Mouse (Mus musculus) neural tube, embryonic 13.5 days (tissue): ENCODE data around the gene Iqck. TPM values are rescaled to one million over a fixed set of nuclear protein-coding genes. Genes with fewer than 3 reads are reported as not detected.

Experiments
- ATAC-seq: fragments of 200-750 bp; cut with Nextera tagmentation; 2 replicates; pipeline ENCODE4 v1.8.0; 2017; ENCODE audit warnings: low read depth, mild to moderate bottlenecking, moderate TSS enrichment, moderate library complexity
- H3K27ac ChIP-seq: fragments of 300-500 bp; sonication (generic); replicated peaks from 2 replicates; pipeline ENCODE4 v1.5.1; 2015; ENCODE audit warnings: moderate library complexity, mild to moderate bottlenecking, inconsistent platforms
- H3K27me3 ChIP-seq: fragments of 300-500 bp; sonication (generic); 2 replicates; pipeline ENCODE4 v1.6.1; 2015; ENCODE audit warnings: mild to moderate bottlenecking, inconsistent platforms
- H3K36me3 ChIP-seq: fragments of 300-500 bp; sonication (generic); 2 replicates; pipeline ENCODE4 v1.6.1; 2015; ENCODE audit warnings: mild to moderate bottlenecking, inconsistent platforms
- H3K4me1 ChIP-seq: fragments of 300-500 bp; sonication (generic); replicated peaks from 2 replicates; pipeline ENCODE4 v1.6.1; 2015; ENCODE audit warnings: inconsistent platforms
- H3K4me2 ChIP-seq: fragments of 300-500 bp; sonication (generic); 2 replicates; pipeline ENCODE4 v1.6.1; 2015; ENCODE audit warnings: inconsistent platforms, mild to moderate bottlenecking, moderate library complexity
- H3K4me3 ChIP-seq: fragments of 300-500 bp; sonication (generic); 2 replicates; pipeline ENCODE4 v1.5.1; 2015; ENCODE audit warnings: mild to moderate bottlenecking, inconsistent platforms
- H3K9ac ChIP-seq: fragments of 300-500 bp; sonication (generic); 2 replicates; pipeline ENCODE4 v1.6.1; 2015; ENCODE audit warnings: moderate library complexity, mild to moderate bottlenecking, inconsistent platforms
- H3K9me3 ChIP-seq: fragments of 300-500 bp; sonication (generic); 2 replicates; pipeline ENCODE4 v1.6.1; 2016; ENCODE audit warnings: inconsistent platforms
- WGBS: fragments of 180-500 bp; shearing (Covaris S2); methylation state at CpG from one replicate; pipeline ENCODE4 v1.1.7; 2015; 5-methylcytosine and 5-hydroxymethylcytosine counted together
- polyA plus RNA-seq: library from polyadenylated mRNA; unstranded; fragments of >200 nt; fragmentation: Nextera tagmentation; extraction: Ambion mirVana; gene quantifications from 2 replicates; pipeline ENCODE4 v1.2.1, GENCODE M21; 2015

Iqck gene
- polyA plus RNA-seq, 1 experiment from 2014 or later, result 3.8 TPM

- Histone ChIP-seq H3K9me3 (no peaks in the 10 kb centered on the region), H3K4me1 (peaks cover 14% of the 10 kb centered on the region; the same call in 1 of the 2 replicates), H3K36me3 (peaks cover 59% of the 10 kb centered on the region), H3K4me3 (no peak overlapping the region), H3K4me2 (no peak overlapping the region), H3K27ac (no peak overlapping the region), H3K27me3 (no peaks in the 10 kb centered on the region), H3K9ac (no peak overlapping the region)
- WGBS, result 54% methylated on average over 5 of the region's 5 CpGs
- ATAC-seq, result peak; percentile 32; the same call in 1 of the 2 replicates
Measured at GRCm38 (mm10) chr7:118827975-118828416, 27.6 kb upstream of the Iqck start.

GRCm38 (mm10) chr7:118837901-118838300 lies 17.7 kb upstream of the Iqck start:
- Histone ChIP-seq H3K36me3 (peaks cover 99% of the 10 kb centered on the region), H3K4me2 (no peak overlapping the region), H3K27me3 (no peaks in the 10 kb centered on the region), H3K9me3 (no peaks in the 10 kb centered on the region; the same call in 1 of the 2 replicates), H3K9ac (no peak overlapping the region), H3K4me3 (no peak overlapping the region), H3K27ac (no peak overlapping the region), H3K4me1 (peaks cover 6% of the 10 kb centered on the region; the same call in 1 of the 2 replicates)
- no peak for ATAC-seq
- WGBS, result 89% methylated on average over 5 of the region's 5 CpGs

- H3K4me2 ChIP-seq, result no peak overlapping the region
- peaks cover 6% of the 10 kb centered on the region; the same call in 1 of the 2 replicates for H3K4me1 ChIP-seq
- H3K27me3 ChIP-seq, result no peaks in the 10 kb centered on the region
- H3K9ac ChIP-seq, result no peak overlapping the region
- ATAC-seq, result peak; percentile 60
- 72% methylated on average over 8 of the region's 8 CpGs for WGBS
- no peak overlapping the region for H3K4me3 ChIP-seq
- peaks cover 99% of the 10 kb centered on the region for H3K36me3 ChIP-seq
- H3K9me3 ChIP-seq, result no peaks in the 10 kb centered on the region; the same call in 1 of the 2 replicates
- H3K27ac ChIP-seq, result no peak overlapping the region; the same call in 1 of the 2 replicates
Measured at GRCm38 (mm10) chr7:118841030-118841745, 14.4 kb upstream of the Iqck start.

- WGBS, result 63% methylated on average over 1 of the region's 1 CpGs
- no peak overlapping the region for H3K27ac ChIP-seq
- peak; percentile 45; the same call in 1 of the 2 replicates for ATAC-seq
Measured at GRCm38 (mm10) chr7:118841796-118842195, 13.8 kb upstream of the Iqck start.

GRCm38 (mm10) chr7:118842938-118843337 lies 12.6 kb upstream of the Iqck start:
- no peak for ATAC-seq
- Histone ChIP-seq H3K27ac (no peak overlapping the region), H3K36me3 (peaks cover 99% of the 10 kb centered on the region), H3K4me2 (no peak overlapping the region), H3K9ac (no peak overlapping the region), H3K9me3 (no peaks in the 10 kb centered on the region; the same call in 1 of the 2 replicates), H3K27me3 (no peaks in the 10 kb centered on the region), H3K4me1 (peaks cover 6% of the 10 kb centered on the region; the same call in 1 of the 2 replicates), H3K4me3 (no peak overlapping the region)
- WGBS, result 89% methylated on average over 4 of the region's 4 CpGs

More at GRCm38 (mm10) chr7:118841796-118842195, 13.8 kb upstream of the Iqck start:
- Histone ChIP-seq H3K36me3 (peaks cover 99% of the 10 kb centered on the region), H3K4me3 (no peak overlapping the region), H3K9ac (no peak overlapping the region), H3K4me1 (peaks cover 6% of the 10 kb centered on the region; the same call in 1 of the 2 replicates), H3K27me3 (no peaks in the 10 kb centered on the region), H3K9me3 (no peaks in the 10 kb centered on the region; the same call in 1 of the 2 replicates), H3K4me2 (no peak overlapping the region)

GRCm38 (mm10) chr7:118845141-118845540 lies 10.4 kb upstream of the Iqck start:
- no peaks in the 10 kb centered on the region for H3K27me3 ChIP-seq
- no peak overlapping the region for H3K9ac ChIP-seq
- no peak overlapping the region for H3K4me2 ChIP-seq
- no peak overlapping the region for H3K4me3 ChIP-seq
- 91% methylated on average over 5 of the region's 5 CpGs for WGBS
- H3K27ac ChIP-seq, result no peak overlapping the region
- no peaks in the 10 kb centered on the region for H3K9me3 ChIP-seq
- peaks cover 6% of the 10 kb centered on the region; the same call in 1 of the 2 replicates for H3K4me1 ChIP-seq
- peaks cover 99% of the 10 kb centered on the region for H3K36me3 ChIP-seq
- no peak for ATAC-seq

GRCm38 (mm10) chr7:118846329-118846728 lies 9.2 kb upstream of the Iqck start:
- no peak overlapping the region for H3K9ac ChIP-seq
- WGBS, result 96% methylated on average over 4 of the region's 4 CpGs
- no peaks in the 10 kb centered on the region for H3K9me3 ChIP-seq
- H3K4me3 ChIP-seq, result no peak overlapping the region
- no peak for ATAC-seq
- no peak overlapping the region for H3K4me2 ChIP-seq
- H3K27me3 ChIP-seq, result no peaks in the 10 kb centered on the region
- no peak overlapping the region for H3K27ac ChIP-seq
- peaks cover 99% of the 10 kb centered on the region for H3K36me3 ChIP-seq
- 0 out of 2 replicates have a peak, but pooled peaks cover 3% of the 10 kb centered on the region for H3K4me1 ChIP-seq

GRCm38 (mm10) chr7:118848796-118849195 lies 6.8 kb upstream of the Iqck start:
- WGBS, result 87% methylated on average over 10 of the region's 10 CpGs
- Histone ChIP-seq H3K4me2 (no peak overlapping the region), H3K27me3 (no peaks in the 10 kb centered on the region), H3K36me3 (peaks cover 98% of the 10 kb centered on the region), H3K9ac (no peak overlapping the region), H3K9me3 (no peaks in the 10 kb centered on the region), H3K4me1 (peaks cover 6% of the 10 kb centered on the region; the same call in 1 of the 2 replicates), H3K4me3 (no peak overlapping the region), H3K27ac (no peak overlapping the region)
- no peak for ATAC-seq

- Histone ChIP-seq H3K4me2 (no peak overlapping the region), H3K36me3 (peaks cover 92% of the 10 kb centered on the region), H3K27me3 (no peaks in the 10 kb centered on the region), H3K9me3 (no peaks in the 10 kb centered on the region), H3K27ac (no peak overlapping the region), H3K4me1 (peaks cover 15% of the 10 kb centered on the region), H3K9ac (no peak overlapping the region), H3K4me3 (no peak overlapping the region)
- ATAC-seq, result 0 out of 2 replicates have a peak, but pooled peaks have one; percentile 15
- 90% methylated on average over 5 of the region's 5 CpGs for WGBS
Measured at GRCm38 (mm10) chr7:118849543-118850250, 5.9 kb upstream of the Iqck start.

GRCm38 (mm10) chr7:118850676-118851290 lies 4.8 kb upstream of the Iqck start:
- Histone ChIP-seq H3K27me3 (no peaks in the 10 kb centered on the region), H3K27ac (no peak overlapping the region), H3K9ac (no peak overlapping the region), H3K36me3 (peaks cover 81% of the 10 kb centered on the region), H3K4me1 (peaks cover 20% of the 10 kb centered on the region), H3K9me3 (no peaks in the 10 kb centered on the region), H3K4me2 (no peak overlapping the region), H3K4me3 (no peak overlapping the region)
- ATAC-seq, result no peak
- WGBS, result 76% methylated on average over 9 of the region's 9 CpGs

- no peak overlapping the region for H3K4me2 ChIP-seq
- H3K27ac ChIP-seq, result no peak overlapping the region
- 94% methylated on average over 7 of the region's 7 CpGs for WGBS
- no peak overlapping the region for H3K9ac ChIP-seq
- no peaks in the 10 kb centered on the region for H3K27me3 ChIP-seq
- peaks cover 25% of the 10 kb centered on the region for H3K4me1 ChIP-seq
- no peak for ATAC-seq
- H3K9me3 ChIP-seq, result no peaks in the 10 kb centered on the region
- peaks cover 73% of the 10 kb centered on the region for H3K36me3 ChIP-seq
- no peak overlapping the region for H3K4me3 ChIP-seq
Measured at GRCm38 (mm10) chr7:118851571-118851970, 4.0 kb upstream of the Iqck start.

- Histone ChIP-seq H3K4me1 (peaks cover 28% of the 10 kb centered on the region), H3K9me3 (no peaks in the 10 kb centered on the region), H3K36me3 (peaks cover 63% of the 10 kb centered on the region), H3K27me3 (no peaks in the 10 kb centered on the region), H3K4me2 (no peak overlapping the region), H3K27ac (no peak overlapping the region), H3K9ac (no peak overlapping the region), H3K4me3 (no peak overlapping the region)
- WGBS, result 88% methylated on average over 4 of the region's 4 CpGs
- no peak for ATAC-seq
Measured at GRCm38 (mm10) chr7:118852611-118853010, 2.9 kb upstream of the Iqck start.
